Mouse (Mus musculus) G1E (cell line): Measurements from ENCODE around the gene Mypn.

ENCODE experiments used
- CTCF ChIP-seq: IDR thresholded peaks from 2 replicates; pipeline ENCODE4 v1.5.1; 2012; ENCODE audit warnings: low read depth, low read length, inconsistent platforms, mixed read lengths
- GATA1 ChIP-seq: IDR thresholded peaks from 2 replicates; pipeline ENCODE4 v1.6.1; 2012; ENCODE audit warnings: borderline replicate concordance, low read length, inconsistent platforms, mixed read lengths
- POLR2AphosphoS5 ChIP-seq: IDR thresholded peaks from 2 replicates; pipeline ENCODE4 v1.6.1; 2012; ENCODE audit warnings: low read depth, low read length, inconsistent platforms; ENCODE audit not compliant: insufficient replicate concordance
- TAL1 ChIP-seq: conservative IDR thresholded peaks from 2 replicates; pipeline ENCODE4 v1.6.1; 2012; ENCODE audit warnings: low read depth, low read length, inconsistent platforms, mixed read lengths

DNA sequence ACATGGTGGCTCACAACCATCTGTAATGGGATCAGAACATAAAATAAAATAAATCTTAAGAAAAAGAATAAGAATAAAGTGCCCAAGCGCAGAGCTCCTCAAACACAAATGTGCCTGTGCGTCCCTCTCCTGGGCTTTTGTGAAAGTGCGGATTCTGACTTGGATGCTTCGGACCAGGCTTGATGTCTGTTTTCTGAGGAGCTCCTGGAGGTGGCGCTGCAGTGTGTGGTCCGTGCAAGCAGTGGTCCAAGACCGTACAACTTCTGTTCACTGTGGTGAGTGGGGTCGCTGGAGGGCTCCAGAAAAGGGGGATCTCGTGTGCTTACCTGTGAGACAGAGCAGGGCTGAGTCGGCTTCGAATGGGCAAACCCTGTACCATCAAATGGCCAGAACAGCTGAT, 78.4 kb downstream of the Mypn start:
- TF ChIP-seq CTCF, result no peak
- no peak for TF ChIP-seq GATA1
- TF ChIP-seq TAL1, result no peak
- TF ChIP-seq POLR2AphosphoS5, result no peak
